Mouse (Mus musculus): ENCODE measurements around the gene Tfcp2. TPM values are rescaled to one million over a fixed set of nuclear protein-coding genes. Genes with fewer than 3 reads are reported as not detected.
A peak's percentile ranks its signal among the peaks of the same experiment; 100 is the strongest.
"Not testable (repeated sequence)": the region's sequence is repeated elsewhere in the genome, so short reads cannot be mapped to it uniquely, and the experiment has no call there.

Tfcp2 gene
- polyA plus RNA-seq, 1 experiment from 2014 or later, result 16.2 TPM

DNA sequence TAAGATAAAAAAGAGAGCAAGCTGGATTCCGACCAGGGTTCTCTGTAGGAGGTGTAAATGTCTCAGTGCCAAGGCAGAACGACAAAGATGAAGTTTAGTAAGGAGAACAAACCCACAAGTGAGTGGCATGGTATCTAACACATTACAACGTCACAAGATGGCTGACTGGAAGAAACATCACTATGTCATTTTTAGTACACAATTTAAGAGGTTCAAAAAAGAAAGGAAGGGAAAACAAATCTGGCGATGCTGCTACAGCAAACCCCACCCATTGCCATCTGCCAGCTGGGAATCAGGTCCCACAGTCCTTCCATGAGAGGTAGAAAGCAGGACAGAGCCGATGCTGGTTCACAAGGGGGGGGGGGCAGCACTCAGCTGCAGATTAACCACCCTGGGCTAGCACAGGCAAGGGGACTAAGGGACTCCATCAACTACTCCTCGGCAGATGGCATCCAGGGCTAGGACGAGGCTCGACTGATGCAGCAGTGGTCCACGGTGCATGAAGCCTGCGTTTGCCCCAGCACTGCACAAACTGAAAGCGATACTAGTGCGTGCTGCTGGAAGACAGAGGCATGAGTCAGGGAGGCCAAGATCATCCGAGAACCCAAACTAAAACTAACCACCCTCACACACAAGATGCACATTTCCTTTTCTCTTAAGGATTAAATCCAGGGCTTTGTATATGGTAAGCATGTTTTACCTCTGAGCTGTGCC, 43.2 kb downstream of the Tfcp2 start:
- H3K36me3 ChIP-seq, result peaks cover 20% of the 10 kb centered on the region
- no peak overlapping the region for H3K4me2 ChIP-seq (replicated peaks)
- 90% methylated on average over 13 of the region's 13 CpGs for WGBS
- H3K4me1 ChIP-seq (replicated peaks), result no peaks in the 10 kb centered on the region
- H3K9ac ChIP-seq, result no peak overlapping the region
- H3K4me3 ChIP-seq (replicated peaks), result no peak overlapping the region
- ATAC-seq, result no peak
- H3K27ac ChIP-seq, result no peak overlapping the region
- no peaks in the 10 kb centered on the region for H3K27me3 ChIP-seq (replicated peaks)
- no peaks in the 10 kb centered on the region for H3K9me3 ChIP-seq

DNA sequence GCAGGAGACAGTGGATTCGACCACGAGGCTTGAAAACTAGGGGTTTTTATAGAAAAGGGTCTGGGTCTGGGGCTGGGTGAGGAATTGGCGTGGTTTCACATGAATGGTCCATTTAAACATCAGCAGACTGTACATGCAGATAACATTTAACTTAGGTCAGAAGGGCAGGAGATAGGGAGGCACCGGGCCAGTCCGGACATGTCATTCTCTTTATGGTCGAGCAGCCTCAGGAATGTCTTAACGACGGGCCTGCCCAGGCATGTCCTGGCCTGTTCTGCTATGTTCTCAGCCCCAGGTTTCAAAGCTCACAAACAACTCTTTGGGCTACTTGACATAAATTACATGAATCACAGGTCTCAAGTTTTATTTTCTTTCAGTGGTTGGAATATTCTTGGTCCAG, 52.3 kb downstream of the Tfcp2 start:
- ATAC-seq; H3K4me3 ChIP-seq (replicated peaks); H3K27ac ChIP-seq; H3K4me2 ChIP-seq (replicated peaks); H3K4me1 ChIP-seq (replicated peaks); H3K9me3 ChIP-seq; H3K27me3 ChIP-seq (replicated peaks); H3K36me3 ChIP-seq; H3K9ac ChIP-seq: not testable (repeated sequence)
- WGBS, result 80% methylated on average over 8 of the region's 8 CpGs

DNA sequence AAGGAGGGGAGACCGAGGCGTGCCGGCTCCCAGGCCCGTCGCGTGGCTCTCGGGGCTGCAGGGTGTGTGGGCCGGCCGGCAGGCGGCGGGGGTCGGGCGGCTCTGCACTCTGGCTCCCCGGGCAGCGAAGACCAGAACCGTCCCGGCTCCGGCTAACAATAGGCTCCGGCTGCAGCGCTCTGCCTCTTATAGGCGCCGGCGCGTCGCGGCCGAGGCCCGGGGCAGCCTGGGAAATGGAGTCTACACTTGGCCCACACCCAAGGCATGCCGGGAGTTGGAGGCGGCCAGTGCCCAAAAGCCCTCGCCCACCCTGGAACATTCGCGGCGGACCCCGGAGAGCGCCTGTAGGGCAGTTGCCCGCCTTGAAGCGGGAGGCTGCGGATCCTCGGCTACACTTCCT, 56.7 kb downstream of the Tfcp2 start, which contains the start of gene Csrnp2:
Csrnp2 (minus strand) TSS at position 387 of the 400 bp plus-strand sequence.
- WGBS, result under 1% methylated on average over 40 of the region's 40 CpGs
- Histone ChIP-seq H3K27me3 (replicated peaks) (no peaks in the 10 kb centered on the region), H3K27ac (peak within 1 kb of the TSS; percentile 92), H3K4me1 (replicated peaks) (peaks cover 23% of the 10 kb centered on the region), H3K9me3 (no peaks in the 10 kb centered on the region), H3K4me2 (replicated peaks) (peak within 1 kb of the TSS; percentile 91), H3K9ac (peak within 1 kb of the TSS; percentile 94), H3K36me3 (no peaks in the 10 kb centered on the region), H3K4me3 (replicated peaks) (peak within 1 kb of the TSS; percentile 88)
- ATAC-seq, result peak; percentile 98

DNA sequence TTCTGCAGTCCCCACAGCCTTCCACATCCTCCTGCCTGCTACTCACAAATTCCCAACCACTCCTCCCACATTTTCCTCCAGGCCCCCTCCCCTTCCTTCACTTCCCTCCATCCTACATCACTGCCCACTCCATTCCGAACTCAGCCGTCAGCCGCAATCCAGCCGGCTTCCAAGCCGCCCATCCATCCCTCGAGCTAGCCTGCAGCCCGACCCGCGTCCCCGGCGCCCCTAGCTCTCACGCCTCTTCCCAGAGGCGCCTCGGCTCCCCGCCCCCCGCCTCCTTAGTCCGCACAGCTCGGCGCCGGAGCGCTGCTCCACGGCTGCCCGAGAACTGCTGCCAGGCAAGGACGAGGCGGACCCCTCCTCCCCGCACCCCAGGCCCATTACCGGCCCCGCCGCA, 57.2 kb downstream of the Tfcp2 start:
- Histone ChIP-seq H3K4me2 (replicated peaks) (peak overlapping the region; percentile 91), H3K9ac (peak overlapping the region; percentile 94), H3K9me3 (no peaks in the 10 kb centered on the region), H3K27me3 (replicated peaks) (no peaks in the 10 kb centered on the region), H3K27ac (peak overlapping the region; percentile 92), H3K36me3 (no peaks in the 10 kb centered on the region), H3K4me3 (replicated peaks) (peak overlapping the region; percentile 88), H3K4me1 (replicated peaks) (peaks cover 23% of the 10 kb centered on the region)
- peak; percentile 76 for ATAC-seq
- under 1% methylated on average over 27 of the region's 29 CpGs for WGBS

GRCm38 (mm10) chr15:100491966-100492365, 59.8 kb downstream of the Tfcp2 start:
- Histone ChIP-seq H3K27ac (no peak overlapping the region), H3K4me2 (replicated peaks) (0 out of 2 replicates have a peak overlapping the region, but pooled peaks have one; percentile 17), H3K4me3 (replicated peaks) (no peak overlapping the region), H3K9me3 (no peaks in the 10 kb centered on the region), H3K9ac (no peak overlapping the region), H3K27me3 (replicated peaks) (no peaks in the 10 kb centered on the region), H3K4me1 (replicated peaks) (peaks cover 23% of the 10 kb centered on the region), H3K36me3 (no peaks in the 10 kb centered on the region; the same call in 1 of the 2 replicates)
- peak; percentile 38 for ATAC-seq
- 47% methylated on average over 9 of the region's 9 CpGs for WGBS

DNA sequence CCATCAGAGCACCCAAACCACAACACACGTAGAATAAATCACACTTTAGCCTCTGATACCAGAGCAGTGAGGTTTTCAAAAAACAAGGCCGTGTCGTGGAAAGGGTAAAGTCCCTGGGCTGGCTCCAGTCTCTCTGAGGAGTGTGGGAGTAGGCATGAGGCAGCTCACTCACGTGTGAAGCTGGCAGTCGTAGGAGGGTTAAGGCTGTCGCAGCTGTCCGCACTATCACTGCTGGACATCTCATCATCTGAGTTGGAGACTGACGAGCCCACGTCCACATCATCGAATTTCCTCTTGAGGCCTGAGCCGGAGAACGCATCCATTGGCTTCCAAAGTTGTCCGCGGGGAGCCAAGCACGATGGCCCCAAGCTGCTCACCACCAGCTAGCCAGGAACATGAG, 62.5 kb downstream of the Tfcp2 start:
- H3K36me3 ChIP-seq, result peaks cover 2% of the 10 kb centered on the region; the same call in 1 of the 2 replicates
- no peak for ATAC-seq
- no peaks in the 10 kb centered on the region for H3K27me3 ChIP-seq (replicated peaks)
- no peak overlapping the region for H3K4me2 ChIP-seq (replicated peaks)
- no peak overlapping the region for H3K27ac ChIP-seq
- peaks cover 23% of the 10 kb centered on the region for H3K4me1 ChIP-seq (replicated peaks)
- 90% methylated on average over 15 of the region's 15 CpGs for WGBS
- H3K9ac ChIP-seq, result no peak overlapping the region
- H3K9me3 ChIP-seq, result no peaks in the 10 kb centered on the region
- no peak overlapping the region for H3K4me3 ChIP-seq (replicated peaks)

DNA sequence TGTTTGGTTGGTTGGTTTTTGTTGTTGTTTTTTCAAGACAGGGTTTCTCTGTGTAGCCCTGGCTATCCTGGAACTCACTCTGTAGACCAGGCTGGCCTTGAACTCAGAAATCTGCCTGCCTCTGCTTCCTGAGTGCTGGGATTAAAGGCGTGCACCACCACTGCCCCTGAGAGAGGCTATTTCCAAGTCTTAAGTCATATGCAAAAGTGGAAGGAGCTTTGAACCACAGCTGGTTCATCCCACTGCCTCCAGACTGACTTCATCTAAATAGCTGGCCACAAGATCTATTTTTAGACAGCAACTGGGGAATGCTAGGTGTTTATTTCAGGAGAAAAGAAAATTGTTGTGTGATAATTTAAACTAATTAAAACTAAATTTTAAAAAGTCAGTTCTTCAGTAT, 63.5 kb downstream of the Tfcp2 start:
- not testable (repeated sequence) for H3K36me3 ChIP-seq; H3K9me3 ChIP-seq; H3K27me3 ChIP-seq (replicated peaks); H3K4me2 ChIP-seq (replicated peaks); H3K27ac ChIP-seq; ATAC-seq; H3K4me3 ChIP-seq (replicated peaks); H3K9ac ChIP-seq
- H3K4me1 ChIP-seq (replicated peaks), result peaks cover 15% of the 10 kb centered on the region
- WGBS, result 80% methylated on average over 1 of the region's 1 CpGs

GRCm38 (mm10) chr15:100487050-100487449, 64.8 kb downstream of the Tfcp2 start:
- Histone ChIP-seq H3K9me3 (no peaks in the 10 kb centered on the region), H3K9ac (no peak overlapping the region), H3K27ac (no peak overlapping the region), H3K36me3 (peaks cover 19% of the 10 kb centered on the region), H3K4me1 (replicated peaks) (peaks cover 7% of the 10 kb centered on the region), H3K4me2 (replicated peaks) (no peak overlapping the region), H3K4me3 (replicated peaks) (no peak overlapping the region), H3K27me3 (replicated peaks) (no peaks in the 10 kb centered on the region)
- no peak for ATAC-seq
- WGBS, result 83% methylated on average over 2 of the region's 2 CpGs

GRCm38 (mm10) chr15:100486450-100486849, 65.4 kb downstream of the Tfcp2 start:
- H3K27me3 ChIP-seq (replicated peaks), result no peaks in the 10 kb centered on the region
- H3K27ac ChIP-seq, result no peak overlapping the region
- H3K9ac ChIP-seq, result no peak overlapping the region
- H3K4me2 ChIP-seq (replicated peaks), result no peak overlapping the region
- peaks cover 25% of the 10 kb centered on the region for H3K36me3 ChIP-seq
- ATAC-seq, result peak; percentile 18; the same call in 1 of the 2 replicates
- 0 out of 2 replicates have a peak, but pooled peaks cover 3% of the 10 kb centered on the region for H3K4me1 ChIP-seq (replicated peaks)
- 50% methylated on average over 7 of the region's 7 CpGs for WGBS
- H3K4me3 ChIP-seq (replicated peaks), result no peak overlapping the region
- no peaks in the 10 kb centered on the region for H3K9me3 ChIP-seq

- no peak overlapping the region for H3K4me2 ChIP-seq (replicated peaks)
- H3K4me1 ChIP-seq (replicated peaks), result 0 out of 2 replicates have a peak, but pooled peaks cover under 1% of the 10 kb centered on the region
- H3K9me3 ChIP-seq, result no peaks in the 10 kb centered on the region
- H3K9ac ChIP-seq, result no peak overlapping the region
- H3K27ac ChIP-seq, result no peak overlapping the region
- H3K36me3 ChIP-seq, result peaks cover 28% of the 10 kb centered on the region
- no peak overlapping the region for H3K4me3 ChIP-seq (replicated peaks)
- no peak for ATAC-seq
- 79% methylated on average over 3 of the region's 3 CpGs for WGBS
- no peaks in the 10 kb centered on the region for H3K27me3 ChIP-seq (replicated peaks)
Observed at GRCm38 (mm10) chr15:100485576-100485975, 66.2 kb downstream of the Tfcp2 start.

- Histone ChIP-seq H3K9me3 (no peaks in the 10 kb centered on the region), H3K9ac (no peak overlapping the region), H3K4me1 (replicated peaks) (no peaks in the 10 kb centered on the region), H3K4me2 (replicated peaks) (no peak overlapping the region), H3K27ac (no peak overlapping the region), H3K4me3 (replicated peaks) (no peak overlapping the region), H3K36me3 (peaks cover 51% of the 10 kb centered on the region), H3K27me3 (replicated peaks) (no peaks in the 10 kb centered on the region)
- WGBS, result 87% methylated on average over 4 of the region's 4 CpGs
- no peak for ATAC-seq
Observed at GRCm38 (mm10) chr15:100478925-100479324, 72.9 kb downstream of the Tfcp2 start.

- no peak overlapping the region for H3K4me3 ChIP-seq (replicated peaks)
- no peaks in the 10 kb centered on the region for H3K27me3 ChIP-seq (replicated peaks)
- H3K36me3 ChIP-seq, result peaks cover 48% of the 10 kb centered on the region
- no peak overlapping the region for H3K4me2 ChIP-seq (replicated peaks)
- H3K27ac ChIP-seq, result no peak overlapping the region
- H3K4me1 ChIP-seq (replicated peaks), result no peaks in the 10 kb centered on the region
- no peaks in the 10 kb centered on the region for H3K9me3 ChIP-seq
- 77% methylated on average over 10 of the region's 10 CpGs for WGBS
- no peak for ATAC-seq
- no peak overlapping the region for H3K9ac ChIP-seq
Observed at GRCm38 (mm10) chr15:100478351-100478750, 73.5 kb downstream of the Tfcp2 start.

Data from intestine, embryonic 15.5 days (tissue).